Mouse (Mus musculus): ENCODE measurements around the gene Top3a. TPM values are rescaled to one million over a fixed set of nuclear protein-coding genes. Genes with fewer than 3 reads are reported as not detected.

Gene Top3a
- total RNA-seq, 2 experiments from 2014 or later = 7.1 to 11.9 TPM

- peak; percentile 69 for ATAC-seq (replicated peaks; ENCODE audit: low FRiP score, poor library complexity, severe bottlenecking)
These were observed 50.4 kb downstream of the Top3a start, which contains the start of gene Flii for GRCm38 (mm10) chr11:60726601-60727391. TSS of gene Flii (minus strand) at chr11:60727263.

- no peak for ATAC-seq (replicated peaks; ENCODE audit: low FRiP score, poor library complexity, severe bottlenecking)
These were observed 57.9 kb downstream of the Top3a start for GRCm38 (mm10) chr11:60719263-60719662.

GRCm38 (mm10) chr11:60715833-60716232, 61.3 kb downstream of the Top3a start:
- no peak for ATAC-seq (replicated peaks; ENCODE audit: low FRiP score, poor library complexity, severe bottlenecking)

- ATAC-seq (replicated peaks; ENCODE audit: low FRiP score, poor library complexity, severe bottlenecking) = no peak
These were observed 64.4 kb downstream of the Top3a start for GRCm38 (mm10) chr11:60712639-60713255.

GRCm38 (mm10) chr11:60712040-60712439, 65.1 kb downstream of the Top3a start:
- ATAC-seq (replicated peaks; ENCODE audit: low FRiP score, poor library complexity, severe bottlenecking) = no peak

GRCm38 (mm10) chr11:60711218-60711617, 65.9 kb downstream of the Top3a start:
- ATAC-seq (replicated peaks; ENCODE audit: low FRiP score, poor library complexity, severe bottlenecking) = no peak

- ATAC-seq (replicated peaks; ENCODE audit: low FRiP score, poor library complexity, severe bottlenecking) = no peak
These were observed 67.4 kb downstream of the Top3a start for GRCm38 (mm10) chr11:60709481-60710465.

- no peak for ATAC-seq (replicated peaks; ENCODE audit: low FRiP score, poor library complexity, severe bottlenecking)
These were observed 68.5 kb downstream of the Top3a start for GRCm38 (mm10) chr11:60708631-60709030.

GRCm38 (mm10) chr11:60707672-60708071, 69.5 kb downstream of the Top3a start:
- ATAC-seq (replicated peaks; ENCODE audit: low FRiP score, poor library complexity, severe bottlenecking) = no peak

GRCm38 (mm10) chr11:60706696-60707480, 70.3 kb downstream of the Top3a start:
- ATAC-seq (replicated peaks; ENCODE audit: low FRiP score, poor library complexity, severe bottlenecking) = no peak

GRCm38 (mm10) chr11:60706076-60706475, 71.1 kb downstream of the Top3a start:
- no peak for ATAC-seq (replicated peaks; ENCODE audit: low FRiP score, poor library complexity, severe bottlenecking)

GRCm38 (mm10) chr11:60705255-60705654, 71.9 kb downstream of the Top3a start:
- no peak for ATAC-seq (replicated peaks; ENCODE audit: low FRiP score, poor library complexity, severe bottlenecking)

- no peak for ATAC-seq (replicated peaks; ENCODE audit: low FRiP score, poor library complexity, severe bottlenecking)
These were observed 72.9 kb downstream of the Top3a start for GRCm38 (mm10) chr11:60704023-60704880.

- no peak for ATAC-seq (replicated peaks; ENCODE audit: low FRiP score, poor library complexity, severe bottlenecking)
These were observed 74.0 kb downstream of the Top3a start for GRCm38 (mm10) chr11:60703131-60703530.

GRCm38 (mm10) chr11:60701611-60702010, 75.6 kb downstream of the Top3a start:
- no peak for ATAC-seq (replicated peaks; ENCODE audit: low FRiP score, poor library complexity, severe bottlenecking)

GRCm38 (mm10) chr11:60700320-60701185, 76.6 kb downstream of the Top3a start:
- ATAC-seq (replicated peaks; ENCODE audit: low FRiP score, poor library complexity, severe bottlenecking) = no peak

GRCm38 (mm10) chr11:60699524-60700075, 77.6 kb downstream of the Top3a start, which contains the start of gene Llgl1:
TSS of gene Llgl1 (plus strand) at chr11:60699723.
- ATAC-seq (replicated peaks; ENCODE audit: low FRiP score, poor library complexity, severe bottlenecking) = peak; percentile 73
